Mouse (Mus musculus) heart, postnatal 0 days (tissue): ENCODE data around the gene Frem1. TPM values are rescaled to one million over a fixed set of nuclear protein-coding genes. Genes with fewer than 3 reads are reported as not detected.

Experiments
- ATAC-seq: fragments of 200-750 bp; cut with Nextera tagmentation; 2 replicates; pipeline ENCODE4 v1.8.0; 2017; ENCODE audit warnings: low read depth, moderate number of reproducible peaks, moderate library complexity; ENCODE audit not compliant: insufficient read depth
- DNase-seq: peaks from one replicate; pipeline ENCODE4 v3.0.0-alpha.2; 2016; ENCODE audit warnings: low spot score
- H3K27ac ChIP-seq: fragments of 300-500 bp; sonication (generic); 2 replicates; pipeline ENCODE4 v1.5.1; 2014; ENCODE audit warnings: low read depth, mild to moderate bottlenecking
- H3K27me3 ChIP-seq: fragments of 300-500 bp; sonication (generic); 2 replicates; pipeline ENCODE4 v1.6.1; 2014; ENCODE audit warnings: low read length, mixed read lengths; ENCODE audit not compliant: control insufficient read depth, insufficient read depth
- H3K36me3 ChIP-seq: fragments of 300-500 bp; sonication (generic); replicated peaks from 2 replicates; pipeline ENCODE4 v1.6.1; 2014; ENCODE audit warnings: low read length, mixed read lengths; ENCODE audit not compliant: control insufficient read depth, insufficient read depth
- H3K4me1 ChIP-seq: fragments of 300-500 bp; sonication (generic); 2 replicates; pipeline ENCODE4 v1.6.1; 2014; ENCODE audit warnings: antibody characterized with exemption; ENCODE audit not compliant: control insufficient read depth, insufficient read depth
- H3K4me2 ChIP-seq: fragments of 300-500 bp; sonication (generic); 2 replicates; pipeline ENCODE4 v1.6.1; 2014; ENCODE audit warnings: low read depth, mild to moderate bottlenecking, low read length, moderate library complexity
- H3K4me3 ChIP-seq: fragments of 300-500 bp; sonication (generic); 2 replicates; pipeline ENCODE4 v1.5.1; 2014; ENCODE audit warnings: low read depth, low read length
- H3K9ac ChIP-seq: fragments of 300-500 bp; sonication (generic); replicated peaks from 2 replicates; pipeline ENCODE4 v1.6.1; 2014; ENCODE audit warnings: low read depth, low read length, mixed read lengths
- H3K9me3 ChIP-seq: fragments of 300-500 bp; sonication (generic); replicated peaks from 2 replicates; pipeline ENCODE4 v1.6.1; 2016; ENCODE audit warnings: low read length; ENCODE audit not compliant: control insufficient read depth
- CTCF ChIP-seq: IDR thresholded peaks from 2 replicates; pipeline ENCODE4 v1.5.1; 2016; ENCODE audit warnings: antibody characterized with exemption, control low read depth, low read depth
- EP300 ChIP-seq: IDR thresholded peaks from 2 replicates; pipeline ENCODE4 v1.6.1; 2016; ENCODE audit warnings: antibody characterized with exemption, low read depth
- WGBS: fragments of 180-500 bp; shearing (Covaris S2); extraction: QIAGEN DNeasy Blood & Tissue Kit; methylation state at CpG from one replicate; pipeline ENCODE4 v1.1.7; 2014; 5-methylcytosine and 5-hydroxymethylcytosine counted together
- polyA plus RNA-seq: library from polyadenylated mRNA; unstranded; fragments of >200 nt; fragmentation: Nextera tagmentation; extraction: Ambion mirVana; gene quantifications from 2 replicates; pipeline ENCODE4 v1.2.1, GENCODE M21; 2015
- total RNA-seq: library from RNA; depleted of rRNA; stranded (reverse); fragments of >200 nt; gene quantifications from 2 replicates; pipeline ENCODE4 v1.2.3, GENCODE M21; 2014; ENCODE audit warnings: low replicate concordance

Frem1 gene
- total and polyA plus RNA-seq, 2 experiments from 2014 or later = 1.1 to 10.3 TPM

DNA sequence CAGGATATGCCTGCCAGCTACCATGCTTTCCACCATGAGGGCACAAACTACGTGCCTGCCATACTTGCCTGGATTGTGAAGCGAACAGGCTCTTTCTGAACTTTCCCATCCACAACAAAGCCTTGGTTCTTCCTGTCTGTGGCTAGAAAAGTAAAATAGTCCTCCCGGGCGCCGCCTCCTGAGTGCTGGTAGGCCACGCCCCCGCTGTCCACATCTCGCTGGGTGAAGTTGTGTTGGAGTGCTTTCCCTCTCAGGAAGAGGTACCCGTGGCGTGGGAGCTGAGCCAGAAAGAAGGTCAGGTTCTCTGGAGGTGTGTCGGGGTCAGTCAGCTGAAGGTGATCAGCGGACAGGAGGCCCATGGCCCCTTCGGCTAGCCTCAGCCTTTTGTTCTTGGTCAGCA lies 111.9 kb downstream of the Frem1 start:
- Histone ChIP-seq H3K4me3 (no peak overlapping the region), H3K27me3 (no peaks in the 10 kb centered on the region), H3K4me1 (no peaks in the 10 kb centered on the region), H3K9me3 (no peaks in the 10 kb centered on the region), H3K36me3 (no peaks in the 10 kb centered on the region), H3K4me2 (no peak overlapping the region), H3K9ac (no peak overlapping the region), H3K27ac (no peak overlapping the region)
- DNase-seq (no peak), ATAC-seq (no peak)
- 73% methylated on average over 13 of the region's 13 CpGs for WGBS
- TF ChIP-seq EP300 (no peak), CTCF (no peak)

- 8% methylated on average over 5 of the region's 5 CpGs for WGBS
- H3K4me2 ChIP-seq = peak overlapping the region; percentile 57
- H3K4me3 ChIP-seq = peak overlapping the region; percentile 46
- DNase-seq (peak; percentile 77), ATAC-seq (peak; percentile 91)
- no peaks in the 10 kb centered on the region for H3K27me3 ChIP-seq
- TF ChIP-seq EP300 = no peak
- peak; percentile 76 for TF ChIP-seq CTCF
- no peaks in the 10 kb centered on the region for H3K9me3 ChIP-seq
- H3K27ac ChIP-seq = no peak overlapping the region
- H3K36me3 ChIP-seq = no peaks in the 10 kb centered on the region
- H3K4me1 ChIP-seq = no peaks in the 10 kb centered on the region
- no peak overlapping the region for H3K9ac ChIP-seq
Observed at GRCm38 (mm10) chr4:82934308-82934707, 117.8 kb downstream of the Frem1 start.

GRCm38 (mm10) chr4:82933698-82934210 lies 118.4 kb downstream of the Frem1 start:
- Histone ChIP-seq H3K36me3 (no peaks in the 10 kb centered on the region), H3K27ac (no peak overlapping the region), H3K9ac (no peak overlapping the region), H3K4me1 (no peaks in the 10 kb centered on the region), H3K4me3 (peak overlapping the region; percentile 46), H3K27me3 (no peaks in the 10 kb centered on the region), H3K4me2 (peak overlapping the region; percentile 57), H3K9me3 (no peaks in the 10 kb centered on the region)
- WGBS = 13% methylated on average over 14 of the region's 14 CpGs
- ATAC-seq (0 out of 2 replicates have a peak, but pooled peaks have one; percentile 58), DNase-seq (peak; percentile 66)
- TF ChIP-seq CTCF (peak; percentile 95), EP300 (no peak)

DNA sequence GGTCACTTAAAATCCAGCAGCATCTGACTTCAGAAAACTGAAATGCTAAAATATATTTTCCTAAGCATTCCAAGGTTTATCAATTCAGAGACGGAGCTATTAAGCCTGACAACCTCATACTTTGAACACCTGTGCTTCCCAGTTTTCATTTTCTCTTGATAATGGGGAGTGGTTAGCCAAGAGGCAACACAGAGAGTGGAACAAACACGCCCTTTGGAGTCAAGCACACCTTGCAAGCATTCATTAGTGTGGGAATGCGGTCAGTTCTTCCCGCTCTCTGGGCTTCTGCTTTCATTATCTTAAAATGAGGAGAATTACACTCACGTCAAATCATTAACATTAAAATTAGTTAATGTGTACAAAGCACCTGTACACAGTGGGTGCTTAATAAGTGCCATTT lies 122.1 kb downstream of the Frem1 start:
- Histone ChIP-seq H3K4me2 (no peak overlapping the region), H3K4me3 (no peak overlapping the region), H3K4me1 (no peaks in the 10 kb centered on the region), H3K27ac (no peak overlapping the region), H3K9ac (no peak overlapping the region), H3K36me3 (no peaks in the 10 kb centered on the region), H3K9me3 (no peaks in the 10 kb centered on the region), H3K27me3 (no peaks in the 10 kb centered on the region)
- TF ChIP-seq EP300 (no peak), CTCF (no peak)
- no peak for ATAC-seq
- 86% methylated on average over 5 of the region's 5 CpGs for WGBS
- no peak for DNase-seq

DNA sequence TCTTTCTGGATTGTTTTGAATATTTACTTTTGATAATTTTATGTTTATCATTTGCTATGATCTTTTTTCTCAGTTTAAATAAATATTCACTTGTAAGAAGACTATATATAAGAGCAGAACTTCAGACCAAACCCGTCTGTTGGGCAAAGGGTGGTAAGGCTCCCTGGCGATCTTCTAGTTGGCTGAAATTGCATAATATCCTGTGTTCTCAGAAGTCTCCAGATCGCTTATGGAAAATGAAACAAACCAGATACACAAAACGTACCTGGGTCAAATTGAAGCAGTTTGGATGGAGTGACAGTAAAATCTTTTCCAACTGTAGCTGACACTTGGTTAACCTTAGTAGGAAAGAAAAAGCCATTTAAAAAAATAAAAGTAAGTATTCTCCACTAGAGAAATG lies 130.2 kb downstream of the Frem1 start:
- H3K9me3 ChIP-seq = no peaks in the 10 kb centered on the region
- no peaks in the 10 kb centered on the region for H3K27me3 ChIP-seq
- no peak for ATAC-seq
- H3K27ac ChIP-seq = no peak overlapping the region
- no peak overlapping the region for H3K9ac ChIP-seq
- no peak overlapping the region for H3K4me2 ChIP-seq
- TF ChIP-seq CTCF (no peak), EP300 (no peak)
- no peak overlapping the region for H3K4me3 ChIP-seq
- WGBS = 68% methylated on average over 4 of the region's 4 CpGs
- no peak for DNase-seq
- no peaks in the 10 kb centered on the region for H3K36me3 ChIP-seq
- no peaks in the 10 kb centered on the region for H3K4me1 ChIP-seq

GRCm38 (mm10) chr4:82918625-82919024 lies 133.5 kb downstream of the Frem1 start:
- DNase-seq = no peak
- Histone ChIP-seq H3K9me3 (no peaks in the 10 kb centered on the region), H3K4me1 (0 out of 2 replicates have a peak, but pooled peaks cover 7% of the 10 kb centered on the region), H3K27ac (no peak overlapping the region), H3K4me3 (no peak overlapping the region), H3K36me3 (no peaks in the 10 kb centered on the region), H3K9ac (no peak overlapping the region), H3K4me2 (no peak overlapping the region), H3K27me3 (no peaks in the 10 kb centered on the region)
- TF ChIP-seq CTCF (no peak), EP300 (no peak)
- WGBS = 71% methylated on average over 2 of the region's 2 CpGs
- no peak for ATAC-seq
